Mouse (Mus musculus) ES-E14 (cell line): ENCODE measurements at regions not wholly inside any gene's neighbourhood (a gene's known extent, or its start where the extent isn't known, plus 50 kb on each side); places are given as distances from the start of the nearest gene placed in this dataset.
A peak's percentile ranks its signal among the peaks of the same experiment; 100 is the strongest.

Experiments
- DNase-seq: peaks from one replicate; pipeline ENCODE4 v3.0.0-alpha.2; 2013; ENCODE audit warnings: low read depth, low spot score
- H3K27ac ChIP-seq: 2 replicates; pipeline ENCODE4 v1.5.1; 2012; ENCODE audit warnings: low read depth, mild to moderate bottlenecking, low read length, moderate library complexity, mixed read lengths; ENCODE audit not compliant: poor library complexity, insufficient read depth, severe bottlenecking
- H3K36me3 ChIP-seq: 2 replicates; pipeline ENCODE4 v1.6.1; 2012; ENCODE audit warnings: mild to moderate bottlenecking, low read length, moderate library complexity, mixed read lengths; ENCODE audit not compliant: control insufficient read depth, poor library complexity, insufficient read depth, severe bottlenecking
- H3K4me1 ChIP-seq, 2 experiments: fragments of 150-350 bp in 1 of 2; sonication (generic) in 1 of 2; 2 replicates each; pipeline ENCODE4 v1.6.1; 2012; ENCODE audit warnings: low read length in 2 of 2, mild to moderate bottlenecking in 1 of 2, mixed read lengths in 1 of 2; ENCODE audit not compliant: control insufficient read depth in 2 of 2, insufficient read depth in 2 of 2, poor library complexity in 1 of 2
- H3K4me3 ChIP-seq, 2 experiments: fragments of 150-350 bp in 1 of 2; sonication (generic) in 1 of 2; 2 replicates each; pipeline ENCODE4 v1.5.1; 2012; ENCODE audit warnings: low read length in 2 of 2, low read depth in 1 of 2, mild to moderate bottlenecking in 1 of 2, mixed read lengths in 1 of 2; ENCODE audit not compliant: insufficient read depth in 1 of 2, poor library complexity in 1 of 2, severe bottlenecking in 1 of 2
- H3K9ac ChIP-seq: 2 replicates; pipeline ENCODE4 v1.6.1; 2012; ENCODE audit warnings: low read depth, mild to moderate bottlenecking, low read length, mixed read lengths; ENCODE audit not compliant: poor library complexity, insufficient read depth, severe bottlenecking
- H3K9me3 ChIP-seq: fragments of 150-350 bp; sonication (generic); 2 replicates; pipeline ENCODE4 v1.6.1; 2012; ENCODE audit warnings: low read depth, mild to moderate bottlenecking, low read length; ENCODE audit not compliant: control insufficient read depth, insufficient read depth
- CHD2 ChIP-seq: IDR thresholded peaks from 2 replicates; pipeline ENCODE4 v1.6.1; 2014; ENCODE audit warnings: mild to moderate bottlenecking, low read depth, low read length, inconsistent platforms
- HCFC1 ChIP-seq: IDR thresholded peaks from 2 replicates; pipeline ENCODE4 v1.6.1; 2012; ENCODE audit warnings: low read length, inconsistent platforms, borderline replicate concordance; ENCODE audit not compliant: insufficient read depth
- MAFK ChIP-seq: IDR thresholded peaks from 2 replicates; pipeline ENCODE4 v1.6.1; 2014; ENCODE audit warnings: mild to moderate bottlenecking, low read depth, low read length, inconsistent platforms; ENCODE audit not compliant: insufficient read depth
- ZC3H11A ChIP-seq: IDR thresholded peaks from 2 replicates; pipeline ENCODE4 v1.6.1; 2012; ENCODE audit warnings: low read depth, mild to moderate bottlenecking, inconsistent platforms, low read length, borderline replicate concordance
- ZNF384 ChIP-seq: IDR thresholded peaks from 2 replicates; pipeline ENCODE4 v1.6.1; 2012; ENCODE audit warnings: low read depth, low read length, inconsistent platforms
- in situ Hi-C, 2 experiments: fragments of 600-800 bp; cut with MboI; formaldehyde crosslinking; loops; one replicate each; pipeline ENCODE4 v1.15.1; 2025; ENCODE audit warnings: low sequenced_read_pairs in 2 of 2, inconsistent platforms in 1 of 2; ENCODE audit not compliant: unreplicated experiment in 2 of 2

DNA sequence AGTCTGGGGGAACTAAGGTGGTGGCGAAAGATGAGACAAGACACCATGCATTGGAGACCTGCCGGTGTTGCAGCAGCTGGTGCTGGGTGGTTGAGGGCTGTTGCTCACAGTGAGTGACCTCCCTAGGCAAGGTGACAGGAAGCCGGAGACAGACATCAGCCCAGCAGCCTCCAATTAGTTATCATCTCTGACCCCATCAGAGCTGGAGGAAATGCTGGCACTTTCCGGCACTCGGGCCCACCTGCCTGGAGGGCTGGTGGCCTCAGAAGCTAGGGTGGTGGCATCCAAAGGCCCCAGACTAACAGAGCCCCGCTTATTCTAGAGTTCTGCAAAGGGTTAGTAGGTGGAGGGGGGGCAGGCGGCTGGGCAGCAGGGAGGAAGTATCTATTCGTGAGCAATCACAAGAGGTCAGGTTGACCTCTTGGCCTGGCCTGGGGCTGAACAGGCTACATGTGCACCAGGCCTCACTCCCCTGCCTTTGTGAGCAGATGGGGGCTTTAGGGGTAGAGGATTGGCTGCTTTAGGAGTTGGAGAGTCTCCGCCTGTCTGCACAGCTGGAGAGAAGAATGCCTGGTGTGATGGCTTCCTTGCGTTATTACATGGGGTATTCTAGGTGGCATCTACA, 427.0 kb downstream of the Med13l start:
- no peaks in the 10 kb centered on the region for H3K9me3 ChIP-seq
- in situ Hi-C loops, result no loop called here
- H3K27ac ChIP-seq, result no peak overlapping the region

GRCm38 (mm10) chr5:118999124-118999523, 438.6 kb downstream of the Med13l start:
- no peak overlapping the region for H3K4me3 ChIP-seq
- H3K27ac ChIP-seq, result no peak overlapping the region
- no peaks in the 10 kb centered on the region for H3K4me1 ChIP-seq
- DNase-seq, result no peak
- in situ Hi-C loops, result no loop called here
- TF ChIP-seq MAFK (no peak), HCFC1 (no peak), ZNF384 (no peak), ZC3H11A (no peak), CHD2 (no peak)
- no peak overlapping the region for H3K9ac ChIP-seq
- no peaks in the 10 kb centered on the region for H3K9me3 ChIP-seq
- H3K36me3 ChIP-seq, result no peaks in the 10 kb centered on the region

More for the DNA sequence above, 427.0 kb downstream of the Med13l start:
- Histone ChIP-seq H3K9ac (no peak overlapping the region), H3K4me1 (no peaks in the 10 kb centered on the region), H3K4me3 (no peak overlapping the region), H3K36me3 (no peaks in the 10 kb centered on the region)
- no peak for DNase-seq
- no peak for TF ChIP-seq HCFC1
- TF ChIP-seq ZNF384, result no peak
- TF ChIP-seq MAFK, result no peak
- no peak for TF ChIP-seq ZC3H11A
- no peak for TF ChIP-seq CHD2

GRCm38 (mm10) chr5:119005825-119006471, 445.5 kb downstream of the Med13l start:
- peak overlapping the region; percentile 1; the same call in 1 of the 2 replicates for H3K9ac ChIP-seq
- in situ Hi-C loops, result no loop called here
- TF ChIP-seq ZC3H11A (no peak), CHD2 (no peak), MAFK (no peak), HCFC1 (no peak), ZNF384 (no peak)
- DNase-seq, result no peak
- no peaks in the 10 kb centered on the region for H3K36me3 ChIP-seq
- H3K4me3 ChIP-seq, result peak overlapping the region; percentile 37 to 40; a peak in 2 of 4 replicates
- H3K9me3 ChIP-seq, result no peaks in the 10 kb centered on the region
- H3K4me1 ChIP-seq, result no peaks in the 10 kb centered on the region
- H3K27ac ChIP-seq, result no peak overlapping the region

DNA sequence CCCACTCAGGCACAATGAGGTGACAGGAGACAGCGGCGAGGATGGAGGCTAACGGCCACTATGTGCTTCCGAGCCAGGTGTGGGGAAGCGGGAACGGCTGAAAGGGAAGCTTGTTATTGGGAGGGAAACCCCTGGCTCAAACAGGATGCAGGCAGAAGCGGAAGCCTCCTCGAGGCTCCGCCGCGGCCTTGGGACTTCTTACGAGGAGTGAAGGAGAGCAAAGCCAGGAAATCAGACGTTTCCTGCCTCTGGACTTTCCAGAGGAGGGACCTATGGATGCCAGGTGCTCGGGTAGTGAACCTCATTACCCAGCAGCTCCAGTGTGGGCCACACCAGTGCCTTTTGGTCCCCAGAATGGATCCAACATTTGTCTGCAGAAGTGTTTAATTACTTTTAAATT, 449.6 kb downstream of the Med13l start:
- H3K36me3 ChIP-seq, result no peaks in the 10 kb centered on the region
- H3K4me3 ChIP-seq, result 0 out of 4 replicates have a peak overlapping the region, but pooled peaks of 1 of the 2 experiments have one; percentile 20
- no peak overlapping the region for H3K9ac ChIP-seq
- TF ChIP-seq ZNF384 (no peak), HCFC1 (no peak), ZC3H11A (no peak), MAFK (no peak), CHD2 (no peak)
- DNase-seq, result no peak
- no peaks in the 10 kb centered on the region for H3K9me3 ChIP-seq
- in situ Hi-C loops, result no loop called here
- H3K4me1 ChIP-seq, result no peaks in the 10 kb centered on the region
- no peak overlapping the region for H3K27ac ChIP-seq
